Mouse (Mus musculus) stomach, postnatal 0 days (tissue): ENCODE data around the gene Tspan13.

Source experiments
- CTCF ChIP-seq: IDR thresholded peaks from 2 replicates; pipeline ENCODE4 v1.5.1; 2016; ENCODE audit warnings: antibody characterized with exemption, low read depth, mild to moderate bottlenecking, moderate library complexity
- EP300 ChIP-seq: optimal IDR thresholded peaks from 2 replicates; pipeline ENCODE3; 2016; ENCODE audit warnings: antibody characterized with exemption

- no peak for TF ChIP-seq CTCF
- TF ChIP-seq EP300, result no peak
Observed at GRCm38 (mm10) chr12:36035501-36035900, 6.8 kb downstream of the Tspan13 start.
